In the genomic region with DNA sequence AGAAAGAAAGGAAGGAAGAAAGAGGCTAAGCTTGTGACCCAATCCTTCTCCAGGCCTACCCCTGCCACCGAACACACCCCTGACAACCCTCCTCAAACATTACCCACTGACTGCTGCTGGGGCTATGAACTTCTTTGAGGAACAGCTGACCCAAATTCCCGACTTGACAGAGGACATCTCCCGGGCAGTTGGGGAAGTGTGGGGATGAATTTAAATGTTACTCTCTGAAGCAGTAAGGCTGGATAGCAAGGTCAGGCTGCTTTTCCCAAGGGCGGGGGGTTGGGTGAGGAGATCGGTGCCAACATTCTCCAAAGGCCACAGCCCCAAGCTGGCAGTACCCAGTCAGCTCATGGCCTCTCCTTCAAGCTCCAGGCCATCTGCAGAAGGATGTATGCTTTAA, we compare ENCODE assay signal across 10 mouse cellular contexts. TPM values are rescaled to one million over a fixed set of nuclear protein-coding genes. Genes with fewer than 3 reads are reported as not detected.
DNase-seq lines count a peak whose midpoint lies in the region; ATAC-seq lines count a peak whose summit lies in the region.
"Had no signal": no experiment of that assay in that cellular context is flagged by ENCODE, and none has a peak within 500 bp of the region (broad histone marks: within the 10 kb centered on the region; RNA-seq: fewer than 3 reads in every experiment).

No protein-coding gene starts in this region.

- H3K9ac ChIP-seq in kidney, embryonic 15.5 days: no peak overlapping the region
- no peak overlapping the region for H3K9ac ChIP-seq in neural tube, embryonic 15.5 days (replicated peaks)
- H3K9ac ChIP-seq: embryonic facial prominence, embryonic 15.5 days; lung, embryonic 15.5 days had no signal

- no peak overlapping the region for H3K27ac ChIP-seq in kidney, embryonic 15.5 days
- H3K27ac ChIP-seq in neural tube, embryonic 15.5 days (replicated peaks): peak overlapping the region; percentile 70
- H3K27ac ChIP-seq: embryonic facial prominence, embryonic 15.5 days; lung, embryonic 15.5 days had no signal

- no peaks in the 10 kb centered on the region for H3K36me3 ChIP-seq in kidney, embryonic 15.5 days
- H3K36me3 ChIP-seq in neural tube, embryonic 15.5 days: no peaks in the 10 kb centered on the region
- H3K36me3 ChIP-seq: embryonic facial prominence, embryonic 15.5 days; lung, embryonic 15.5 days had no signal

- DNase-seq in kidney, adult 11 months: peak; percentile 68
- peak; percentile 61 to 78 for DNase-seq in right cerebral cortex, postnatal 10 days (ENCODE audit: low spot score in 2 of 2)
- DNase-seq in right cerebral cortex, postnatal 14 days: no peak
- peak; percentile 45 for DNase-seq in cerebellum, adult 9-11 months
- DNase-seq: heart, adult 18-20 months had no signal

- H3K4me2 ChIP-seq in kidney, embryonic 15.5 days: no peak overlapping the region
- no peak overlapping the region for H3K4me2 ChIP-seq in neural tube, embryonic 15.5 days
- H3K4me2 ChIP-seq: embryonic facial prominence, embryonic 15.5 days; lung, embryonic 15.5 days had no signal

- no peaks in the 10 kb centered on the region for H3K9me3 ChIP-seq in kidney, embryonic 15.5 days (replicated peaks)
- no peaks in the 10 kb centered on the region for H3K9me3 ChIP-seq in neural tube, embryonic 15.5 days (replicated peaks)
- H3K9me3 ChIP-seq: embryonic facial prominence, embryonic 15.5 days; lung, embryonic 15.5 days had no signal

- ATAC-seq in kidney, embryonic 15.5 days (replicated peaks; ENCODE audit: low FRiP score): no peak
- peak; percentile 86 for ATAC-seq in neural tube, embryonic 15.5 days (ENCODE audit: low FRiP score)
- ATAC-seq in monocyte, adult 5-6 weeks (replicated peaks; ENCODE audit: insufficient number of reproducible peaks, low FRiP score, low TSS enrichment, poor library complexity, severe bottlenecking): no peak

- no peaks in the 10 kb centered on the region for H3K27me3 ChIP-seq in kidney, embryonic 15.5 days
- H3K27me3 ChIP-seq in neural tube, embryonic 15.5 days (replicated peaks): no peaks in the 10 kb centered on the region
- H3K27me3 ChIP-seq: embryonic facial prominence, embryonic 15.5 days; lung, embryonic 15.5 days had no signal

- 68% methylated on average over 5 of the region's 5 CpGs for WGBS in kidney, embryonic 15.5 days
- 51% methylated on average over 5 of the region's 5 CpGs for WGBS in neural tube, embryonic 15.5 days

- peaks cover 11% of the 10 kb centered on the region; the same call in 1 of the 2 replicates for H3K4me1 ChIP-seq in kidney, embryonic 15.5 days
- H3K4me1 ChIP-seq in neural tube, embryonic 15.5 days: 0 out of 2 replicates have a peak, but pooled peaks cover 2% of the 10 kb centered on the region
- H3K4me1 ChIP-seq: embryonic facial prominence, embryonic 15.5 days; lung, embryonic 15.5 days had no signal

- H3K4me3 ChIP-seq in kidney, embryonic 15.5 days (replicated peaks): no peak overlapping the region
- H3K4me3 ChIP-seq in neural tube, embryonic 15.5 days (replicated peaks): no peak overlapping the region
- H3K4me3 ChIP-seq: embryonic facial prominence, embryonic 15.5 days; lung, embryonic 15.5 days had no signal

RNA-seq across cellular contexts. Expression of a gene that starts 24.1 kb away (rescaled TPM):
- 577 and 624 TPM in 2 replicates for polyA plus RNA-seq in kidney, embryonic 15.5 days (2015; fragmentation: Nextera tagmentation; extraction: Ambion mirVana)
- polyA plus RNA-seq in neural tube, embryonic 15.5 days (2015; fragmentation: Nextera tagmentation; extraction: Ambion mirVana): 547 and 548 TPM in 2 replicates
- 371 to 483 TPM (median 423 TPM) in 3 replicates for total RNA-seq in monocyte, adult 5-6 weeks (2017)

RNA-seq across cellular contexts. Expression of a gene that starts 28.1 kb away (rescaled TPM):
- 91.7 and 93.3 TPM in 2 replicates for polyA plus RNA-seq in kidney, embryonic 15.5 days (2015; fragmentation: Nextera tagmentation; extraction: Ambion mirVana)
- 2.9 and 12.0 TPM in 2 replicates for polyA plus RNA-seq in neural tube, embryonic 15.5 days (2015; fragmentation: Nextera tagmentation; extraction: Ambion mirVana)
- total RNA-seq in monocyte, adult 5-6 weeks (2017): not detected in 3 replicates
- total RNA-seq: heart, adult 18-20 months had no signal
